Mouse (Mus musculus): ENCODE results near the gene Paf1. TPM values are rescaled to one million over a fixed set of nuclear protein-coding genes. Genes with fewer than 3 reads are reported as not detected.

Paf1 gene
- polyA plus RNA-seq, 1 experiment from 2014 or later, result 96.1 TPM

DNA sequence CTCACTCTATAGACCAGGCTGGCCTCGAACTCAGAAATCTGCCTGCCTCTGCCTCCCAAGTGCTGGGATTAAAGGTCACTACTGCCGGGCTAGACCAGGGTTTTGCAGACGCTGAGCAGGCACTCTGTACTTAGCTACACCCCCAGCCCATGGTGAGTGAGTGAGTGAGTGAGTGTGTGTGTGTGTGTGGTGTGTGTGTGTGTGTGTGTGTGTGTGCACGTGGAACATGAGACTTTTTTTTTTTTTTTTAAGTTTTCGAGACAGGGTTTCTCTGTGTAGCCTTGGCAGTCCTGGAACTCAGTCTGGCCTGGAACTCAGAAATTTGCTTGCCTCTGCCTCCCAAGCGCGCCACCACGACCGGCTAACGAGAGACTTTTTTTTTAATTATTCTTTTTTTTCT, 18.1 kb upstream of the Paf1 start:
- no peak for ATAC-seq
- Histone ChIP-seq H3K9ac (ENCODE audit: low read depth, low read length) (no peak overlapping the region), H3K4me3 (ENCODE audit: low read depth, low read length) (no peak overlapping the region), H3K9me3 (replicated peaks; ENCODE audit: control insufficient read depth, low read length, poor library complexity, severe bottlenecking) (no peaks in the 10 kb centered on the region), H3K27ac (ENCODE audit: low read length) (no peak overlapping the region), H3K36me3 (ENCODE audit: control insufficient read depth, insufficient read depth, low read length) (no peaks in the 10 kb centered on the region), H3K4me1 (ENCODE audit: control insufficient read depth, insufficient read depth, low read length) (peaks cover 25% of the 10 kb centered on the region), H3K27me3 (ENCODE audit: control insufficient read depth, insufficient read depth, low read depth, low read length) (peaks cover 4% of the 10 kb centered on the region; the same call in 1 of the 2 replicates), H3K4me2 (ENCODE audit: low read length) (no peak overlapping the region)
- WGBS, result 81% methylated on average over 10 of the region's 10 CpGs

DNA sequence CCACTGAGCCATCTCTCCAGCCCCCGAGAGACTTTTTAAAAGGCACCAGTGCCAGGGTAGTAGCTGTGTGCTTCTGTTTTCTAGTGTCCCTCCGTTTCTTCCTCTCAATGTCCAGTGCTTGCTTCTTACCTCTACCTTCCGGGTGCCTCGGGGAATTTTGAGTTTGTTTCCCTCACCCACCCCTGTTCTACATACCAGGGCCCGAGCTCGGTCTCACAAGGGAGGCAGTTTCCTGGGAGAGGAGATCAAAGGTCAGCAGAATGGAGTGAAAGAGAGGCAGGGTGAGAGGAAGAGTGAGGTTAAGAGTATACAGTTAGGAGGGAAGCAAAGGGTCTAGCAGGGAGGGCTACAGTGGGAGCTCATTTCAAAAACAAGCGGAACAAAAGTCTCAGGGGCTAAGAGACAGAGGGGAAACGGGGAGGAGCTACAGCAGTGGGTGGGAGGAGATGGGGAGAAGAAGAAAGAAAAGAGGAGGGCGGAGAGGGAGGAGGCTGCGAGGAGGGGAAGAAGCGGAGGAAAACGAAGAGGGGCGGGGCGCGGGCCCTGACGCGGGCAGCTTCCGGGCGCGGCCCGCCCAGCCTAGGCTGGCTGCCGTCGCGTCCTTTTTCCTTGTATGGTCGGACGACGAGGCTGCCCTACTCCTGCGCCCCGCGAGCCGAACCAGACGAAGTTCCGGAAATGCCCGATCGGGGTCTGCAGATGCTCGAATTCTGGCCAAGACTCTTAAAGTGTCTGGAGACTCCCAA, 17.4 kb upstream of the Paf1 start:
- no peaks in the 10 kb centered on the region for H3K36me3 ChIP-seq (ENCODE audit: control insufficient read depth, insufficient read depth, low read length)
- peak overlapping the region; percentile 81 for H3K27ac ChIP-seq (ENCODE audit: low read length)
- H3K9ac ChIP-seq (ENCODE audit: low read depth, low read length), result peak overlapping the region; percentile 68
- 0 out of 2 replicates have a peak, but pooled peaks have one; percentile 7 for ATAC-seq
- H3K4me2 ChIP-seq (ENCODE audit: low read length), result peak overlapping the region; percentile 81
- H3K27me3 ChIP-seq (ENCODE audit: control insufficient read depth, insufficient read depth, low read depth, low read length), result peaks cover 4% of the 10 kb centered on the region; the same call in 1 of the 2 replicates
- WGBS, result 1% methylated on average over 32 of the region's 36 CpGs
- H3K4me1 ChIP-seq (ENCODE audit: control insufficient read depth, insufficient read depth, low read length), result peaks cover 25% of the 10 kb centered on the region
- H3K9me3 ChIP-seq (replicated peaks; ENCODE audit: control insufficient read depth, low read length, poor library complexity, severe bottlenecking), result no peaks in the 10 kb centered on the region
- H3K4me3 ChIP-seq (ENCODE audit: low read depth, low read length), result peak overlapping the region; percentile 48

DNA sequence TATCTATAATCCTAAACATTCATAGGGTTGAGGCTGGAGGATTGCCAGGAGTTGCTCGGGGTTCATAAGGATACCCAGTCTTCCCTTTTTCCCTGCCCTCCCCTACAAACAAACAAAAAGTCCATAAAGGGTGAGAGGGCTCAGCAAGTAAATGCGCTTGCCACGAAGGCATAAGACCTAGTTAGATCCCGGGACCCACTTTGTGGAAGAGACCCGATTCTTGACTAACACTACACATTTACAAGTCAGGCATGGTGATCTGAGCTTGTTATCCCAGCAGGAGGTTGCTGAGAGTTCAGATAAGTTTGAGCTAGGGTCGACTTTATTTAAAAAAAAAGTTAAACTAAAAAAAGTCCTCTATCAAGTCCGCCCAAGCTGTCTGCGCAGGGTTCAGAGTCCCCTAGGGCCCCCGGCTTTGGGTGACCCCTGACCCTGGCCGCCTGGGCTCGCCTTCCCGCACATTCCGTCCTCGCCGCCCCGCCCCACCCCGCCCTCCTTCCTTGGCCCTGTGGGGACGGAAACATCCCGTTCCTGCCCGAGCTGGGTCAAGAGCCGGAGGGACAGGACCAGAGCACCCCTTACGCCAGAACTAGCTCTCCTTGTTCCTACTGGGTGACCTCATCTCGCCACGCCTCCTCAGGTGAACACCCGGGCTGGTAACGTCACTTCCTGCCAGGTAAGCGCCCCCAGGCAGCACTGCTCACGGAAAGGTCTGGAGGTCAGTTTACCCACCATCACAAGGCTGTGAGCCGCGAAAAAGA, 16.6 kb upstream of the Paf1 start:
- Histone ChIP-seq H3K9ac (ENCODE audit: low read depth, low read length) (peak overlapping the region; percentile 68), H3K4me1 (ENCODE audit: control insufficient read depth, insufficient read depth, low read length) (peaks cover 21% of the 10 kb centered on the region), H3K4me3 (ENCODE audit: low read depth, low read length) (peak overlapping the region; percentile 48), H3K27me3 (ENCODE audit: control insufficient read depth, insufficient read depth, low read depth, low read length) (peaks cover 4% of the 10 kb centered on the region; the same call in 1 of the 2 replicates), H3K27ac (ENCODE audit: low read length) (peak overlapping the region; percentile 81), H3K9me3 (replicated peaks; ENCODE audit: control insufficient read depth, low read length, poor library complexity, severe bottlenecking) (no peaks in the 10 kb centered on the region), H3K36me3 (ENCODE audit: control insufficient read depth, insufficient read depth, low read length) (no peaks in the 10 kb centered on the region), H3K4me2 (ENCODE audit: low read length) (peak overlapping the region; percentile 81)
- 5% methylated on average over 30 of the region's 30 CpGs for WGBS
- no peak for ATAC-seq

- H3K9ac ChIP-seq (ENCODE audit: low read depth, low read length), result peak overlapping the region; percentile 3; the same call in 1 of the 2 replicates
These were observed 15.3 kb upstream of the Paf1 start for GRCm38 (mm10) chr7:28377190-28378065.

GRCm38 (mm10) chr7:28378066-28378690, 14.6 kb upstream of the Paf1 start:
- Histone ChIP-seq H3K4me3 (ENCODE audit: low read depth, low read length) (peak overlapping the region; percentile 44), H3K27me3 (ENCODE audit: control insufficient read depth, insufficient read depth, low read depth, low read length) (peaks cover 4% of the 10 kb centered on the region; the same call in 1 of the 2 replicates), H3K36me3 (ENCODE audit: control insufficient read depth, insufficient read depth, low read length) (no peaks in the 10 kb centered on the region), H3K27ac (ENCODE audit: low read length) (no peak overlapping the region), H3K4me1 (ENCODE audit: control insufficient read depth, insufficient read depth, low read length) (peaks cover 21% of the 10 kb centered on the region), H3K9me3 (replicated peaks; ENCODE audit: control insufficient read depth, low read length, poor library complexity, severe bottlenecking) (no peaks in the 10 kb centered on the region), H3K9ac (ENCODE audit: low read depth, low read length) (peak overlapping the region; percentile 68; the same call in 1 of the 2 replicates), H3K4me2 (ENCODE audit: low read length) (peak overlapping the region; percentile 67)
- WGBS, result 55% methylated on average over 32 of the region's 32 CpGs
- no peak for ATAC-seq

More at GRCm38 (mm10) chr7:28377190-28378065, 15.3 kb upstream of the Paf1 start:
- H3K27me3 ChIP-seq (ENCODE audit: control insufficient read depth, insufficient read depth, low read depth, low read length), result peaks cover 4% of the 10 kb centered on the region; the same call in 1 of the 2 replicates
- H3K4me1 ChIP-seq (ENCODE audit: control insufficient read depth, insufficient read depth, low read length), result peaks cover 21% of the 10 kb centered on the region
- no peak overlapping the region for H3K27ac ChIP-seq (ENCODE audit: low read length)
- peak overlapping the region; percentile 67; the same call in 1 of the 2 replicates for H3K4me2 ChIP-seq (ENCODE audit: low read length)
- 77% methylated on average over 18 of the region's 18 CpGs for whole genome bisulfite sequencing
- H3K4me3 ChIP-seq (ENCODE audit: low read depth, low read length), result no peak overlapping the region; the same call in 1 of the 2 replicates
- no peaks in the 10 kb centered on the region for H3K9me3 ChIP-seq (replicated peaks; ENCODE audit: control insufficient read depth, low read length, poor library complexity, severe bottlenecking)
- no peaks in the 10 kb centered on the region for H3K36me3 ChIP-seq (ENCODE audit: control insufficient read depth, insufficient read depth, low read length)
- no peak for ATAC-seq

GRCm38 (mm10) chr7:28378769-28379651, 13.7 kb upstream of the Paf1 start:
- no peaks in the 10 kb centered on the region for H3K36me3 ChIP-seq (ENCODE audit: control insufficient read depth, insufficient read depth, low read length)
- peaks cover 4% of the 10 kb centered on the region; the same call in 1 of the 2 replicates for H3K27me3 ChIP-seq (ENCODE audit: control insufficient read depth, insufficient read depth, low read depth, low read length)
- peaks cover 21% of the 10 kb centered on the region for H3K4me1 ChIP-seq (ENCODE audit: control insufficient read depth, insufficient read depth, low read length)
- peak overlapping the region; percentile 68 for H3K27ac ChIP-seq (ENCODE audit: low read length)
- under 1% methylated on average over 53 of the region's 53 CpGs for WGBS
- no peaks in the 10 kb centered on the region for H3K9me3 ChIP-seq (replicated peaks; ENCODE audit: control insufficient read depth, low read length, poor library complexity, severe bottlenecking)
- peak overlapping the region; percentile 68 for H3K9ac ChIP-seq (ENCODE audit: low read depth, low read length)
- no peak for ATAC-seq
- peak overlapping the region; percentile 67 for H3K4me2 ChIP-seq (ENCODE audit: low read length)
- peak overlapping the region; percentile 44 for H3K4me3 ChIP-seq (ENCODE audit: low read depth, low read length)

DNA sequence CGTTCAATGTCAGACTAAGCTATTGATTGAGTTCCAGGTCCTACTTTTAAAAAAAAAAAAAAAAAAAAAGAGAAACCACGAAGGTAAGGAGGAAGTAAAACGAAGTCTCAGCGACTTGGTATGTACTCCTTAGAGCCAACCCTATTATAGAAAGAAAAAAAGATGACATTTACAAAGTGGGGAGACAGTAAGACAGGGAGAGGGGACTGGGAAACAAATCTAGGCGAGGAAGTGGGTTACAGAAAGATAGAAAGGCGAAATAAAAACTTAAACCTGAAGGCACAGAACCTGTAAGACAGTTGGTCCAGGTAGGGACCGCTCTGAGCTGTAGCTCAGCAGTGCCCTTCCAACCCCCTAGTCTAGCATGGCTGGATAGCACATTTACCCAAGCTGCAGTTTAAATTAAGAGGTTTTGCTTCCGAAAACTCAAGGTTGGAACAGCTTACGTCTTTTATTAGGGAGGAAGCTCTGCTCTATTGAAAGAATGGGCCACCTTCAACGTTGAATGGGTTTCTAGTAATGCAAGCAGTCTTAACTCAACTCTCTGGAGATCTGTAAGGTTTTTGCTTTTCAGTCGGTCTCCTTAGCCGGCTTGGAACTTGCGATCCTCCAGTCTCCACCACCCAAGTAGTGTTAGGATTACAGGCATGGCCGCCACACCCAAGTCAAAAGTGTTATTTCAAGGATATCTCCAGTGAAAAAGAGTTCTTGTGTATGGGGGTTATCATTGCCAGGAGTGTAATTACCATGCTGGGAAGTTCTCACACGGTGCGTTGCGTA, 12.3 kb upstream of the Paf1 start, which contains the start of gene Zfp36:
Gene Zfp36, minus strand, starts transcription at position 17 of the 780 bp plus-strand sequence.
- 58% methylated on average over 17 of the region's 17 CpGs for WGBS
- Histone ChIP-seq H3K27ac (ENCODE audit: low read length) (peak within 1 kb of the TSS; percentile 68), H3K4me1 (ENCODE audit: control insufficient read depth, insufficient read depth, low read length) (peaks cover 21% of the 10 kb centered on the region), H3K9ac (ENCODE audit: low read depth, low read length) (peak within 1 kb of the TSS; percentile 68), H3K27me3 (ENCODE audit: control insufficient read depth, insufficient read depth, low read depth, low read length) (peaks cover 4% of the 10 kb centered on the region; the same call in 1 of the 2 replicates), H3K9me3 (replicated peaks; ENCODE audit: control insufficient read depth, low read length, poor library complexity, severe bottlenecking) (no peaks in the 10 kb centered on the region), H3K4me2 (ENCODE audit: low read length) (peak within 1 kb of the TSS; percentile 67), H3K4me3 (ENCODE audit: low read depth, low read length) (peak within 1 kb of the TSS; percentile 44), H3K36me3 (ENCODE audit: control insufficient read depth, insufficient read depth, low read length) (no peaks in the 10 kb centered on the region)
- ATAC-seq, result no peak
